Mouse (Mus musculus) left cerebral cortex, postnatal 4 days (tissue): ENCODE measurements around the gene Pcdh15. TPM values are rescaled to one million over a fixed set of nuclear protein-coding genes. Genes with fewer than 3 reads are reported as not detected.
A peak's percentile ranks its signal among the peaks of the same experiment; 100 is the strongest.

Source experiments
- DNase-seq: peaks from one replicate; pipeline ENCODE4 v3.0.0-alpha.2; 2022
- intact Hi-C: fragments of 180-260 bp; cut with DNase I; formaldehyde crosslinking; loops from one replicate; pipeline ENCODE4 v1.15.1; 2025
- total RNA-seq, 2 experiments: library from RNA; stranded (reverse); gene quantifications; 2 replicates each; pipeline ENCODE4 v1.2.3; 2021

Pcdh15 gene
- total RNA-seq, 2 experiments from 2014 or later, result 40.5 to 43.8 TPM

- intact Hi-C loops, result no loop called here
- DNase-seq, result peak; percentile 2
Measured at GRCm38 (mm10) chr10:73931185-73931584, 832.0 kb downstream of the Pcdh15 start.

GRCm38 (mm10) chr10:73931996-73932679, 833.0 kb downstream of the Pcdh15 start:
- intact Hi-C loops, result no loop called here
- no peak for DNase-seq

- intact Hi-C loops, result no loop called here
- no peak for DNase-seq
Measured at GRCm38 (mm10) chr10:73936121-73936520, 837.0 kb downstream of the Pcdh15 start.

- intact Hi-C loops, result no loop called here
Measured at GRCm38 (mm10) chr10:73938989-73939388, 839.8 kb downstream of the Pcdh15 start.

GRCm38 (mm10) chr10:73947799-73948198, 848.7 kb downstream of the Pcdh15 start:
- intact Hi-C loops, result no loop called here
- no peak for DNase-seq

More at GRCm38 (mm10) chr10:73938989-73939388, 839.8 kb downstream of the Pcdh15 start:
- no peak for DNase-seq

- intact Hi-C loops, result no loop called here
- no peak for DNase-seq
Measured at GRCm38 (mm10) chr10:73953362-73953761, 854.2 kb downstream of the Pcdh15 start.

GRCm38 (mm10) chr10:73984057-73984456, 884.9 kb downstream of the Pcdh15 start:
- no peak for DNase-seq
- intact Hi-C loops, result no loop called here

GRCm38 (mm10) chr10:74008836-74009235, 909.7 kb downstream of the Pcdh15 start:
- DNase-seq, result peak; percentile 69
- intact Hi-C loops, result no loop called here

GRCm38 (mm10) chr10:74023091-74023490, 923.9 kb downstream of the Pcdh15 start:
- intact Hi-C loops, result no loop called here
- no peak for DNase-seq

- intact Hi-C loops, result no loop called here
- DNase-seq, result peak; percentile 21
Measured at GRCm38 (mm10) chr10:74053059-74053458, 953.9 kb downstream of the Pcdh15 start.

- no peak for DNase-seq
- intact Hi-C loops, result no loop called here
Measured at GRCm38 (mm10) chr10:74086653-74087052, 987.5 kb downstream of the Pcdh15 start.

GRCm38 (mm10) chr10:74098296-74098695, 999.2 kb downstream of the Pcdh15 start:
- DNase-seq, result no peak
- intact Hi-C loops, result no loop called here

GRCm38 (mm10) chr10:74114107-74114506, 1015.0 kb downstream of the Pcdh15 start:
- peak; percentile 19 for DNase-seq
- intact Hi-C loops, result no loop called here

GRCm38 (mm10) chr10:74116817-74117216, 1017.7 kb downstream of the Pcdh15 start:
- intact Hi-C loops, result no loop called here
- no peak for DNase-seq

GRCm38 (mm10) chr10:74123421-74123820, 1024.3 kb downstream of the Pcdh15 start:
- DNase-seq, result no peak
- intact Hi-C loops, result no loop called here

GRCm38 (mm10) chr10:74129192-74129591, 1030.0 kb downstream of the Pcdh15 start:
- no peak for DNase-seq
- intact Hi-C loops, result no loop called here

- no peak for DNase-seq
Measured at GRCm38 (mm10) chr10:74129665-74130064, 1030.5 kb downstream of the Pcdh15 start.

GRCm38 (mm10) chr10:74130805-74131204, 1031.7 kb downstream of the Pcdh15 start:
- intact Hi-C loops, result no loop called here
- DNase-seq, result no peak

More at GRCm38 (mm10) chr10:74129665-74130064, 1030.5 kb downstream of the Pcdh15 start:
- intact Hi-C loops, result no loop called here

GRCm38 (mm10) chr10:74147966-74148365, 1048.8 kb downstream of the Pcdh15 start:
- no peak for DNase-seq
- intact Hi-C loops, result no loop called here

GRCm38 (mm10) chr10:74181921-74182320, 1082.8 kb downstream of the Pcdh15 start:
- intact Hi-C loops, result no loop called here
- no peak for DNase-seq

GRCm38 (mm10) chr10:74203650-74204049, 1104.5 kb downstream of the Pcdh15 start:
- DNase-seq, result peak; percentile 3
- intact Hi-C loops, result no loop called here

GRCm38 (mm10) chr10:74217268-74217667, 1118.1 kb downstream of the Pcdh15 start:
- no peak for DNase-seq
- intact Hi-C loops, result no loop called here

- no peak for DNase-seq
- intact Hi-C loops, result no loop called here
Measured at GRCm38 (mm10) chr10:74220439-74220838, 1121.3 kb downstream of the Pcdh15 start.
